Mouse (Mus musculus) c-Kit-positive CD71-negative TER-119-negative erythroid progenitor cells, embryonic 14.5 days (primary cell): Measurements from ENCODE around the gene Tln1.
"Not testable (repeated sequence)": the region's sequence is repeated elsewhere in the genome, so short reads cannot be mapped to it uniquely, and the experiment has no call there.

Source experiments
- DNase-seq: peaks from one replicate; pipeline ENCODE4 v3.0.0-alpha.2; 2013; ENCODE audit warnings: low read depth

The Tln1 gene

GRCm38 (mm10) chr4:43506074-43506473, 56.4 kb downstream of the Tln1 start:
- DNase-seq: no peak

- DNase-seq: no peak
These were observed 58.2 kb downstream of the Tln1 start for GRCm38 (mm10) chr4:43504269-43504668.

- DNase-seq: no peak
These were observed 59.0 kb downstream of the Tln1 start for GRCm38 (mm10) chr4:43503506-43503905.

- no peak for DNase-seq
These were observed 59.5 kb downstream of the Tln1 start for GRCm38 (mm10) chr4:43503041-43503440.

DNA sequence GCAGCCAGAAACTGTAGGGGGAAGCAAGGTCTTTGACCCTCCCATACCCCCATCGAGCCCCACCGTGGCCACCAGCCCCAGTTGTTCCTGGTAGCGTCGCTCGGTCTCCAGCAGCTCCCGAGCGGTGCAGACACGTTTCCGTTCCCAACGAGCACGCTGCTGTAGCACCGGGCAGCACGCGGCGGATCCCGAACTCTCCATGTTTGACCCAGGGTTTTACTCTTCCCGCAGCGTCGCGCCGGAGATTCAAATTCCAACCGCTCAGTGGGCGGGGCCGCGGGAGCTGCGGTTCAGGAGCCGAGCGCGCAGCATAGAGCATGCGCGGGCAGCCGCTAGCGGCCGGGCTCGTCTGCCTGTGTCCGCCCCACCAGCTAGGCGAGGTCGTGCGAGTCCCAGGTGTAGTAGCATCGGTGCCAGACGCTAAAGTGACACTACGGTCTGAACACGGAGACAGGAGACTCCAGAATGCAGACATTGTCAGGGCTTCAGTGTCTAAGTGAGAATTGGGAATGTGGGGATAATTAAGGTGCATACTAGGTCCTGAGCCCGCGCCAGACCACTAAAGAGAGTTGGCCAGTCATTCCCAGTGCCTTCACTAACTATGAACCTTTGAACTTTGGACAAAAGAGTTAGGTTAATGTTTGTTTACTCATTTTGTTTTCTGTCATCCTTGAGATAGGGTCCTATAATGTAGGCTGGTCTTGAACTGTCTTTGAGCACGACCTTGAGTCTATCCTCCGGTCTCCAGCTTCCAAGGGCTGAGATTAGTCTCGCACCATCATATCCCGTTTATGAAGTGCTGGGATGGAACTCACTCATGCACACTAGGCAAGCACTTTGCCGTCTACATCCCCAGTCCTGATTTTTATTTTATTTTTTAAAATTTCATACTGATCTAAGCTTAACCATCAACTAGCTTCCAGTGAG, 62.8 kb downstream of the Tln1 start, which contains the start of gene Arhgef39:
Arhgef39 (minus strand) TSS at position 289 of the 927 bp plus-strand sequence.
- DNase-seq: no peak

- no peak for DNase-seq
These were observed 63.5 kb downstream of the Tln1 start for GRCm38 (mm10) chr4:43498983-43499382.

DNA sequence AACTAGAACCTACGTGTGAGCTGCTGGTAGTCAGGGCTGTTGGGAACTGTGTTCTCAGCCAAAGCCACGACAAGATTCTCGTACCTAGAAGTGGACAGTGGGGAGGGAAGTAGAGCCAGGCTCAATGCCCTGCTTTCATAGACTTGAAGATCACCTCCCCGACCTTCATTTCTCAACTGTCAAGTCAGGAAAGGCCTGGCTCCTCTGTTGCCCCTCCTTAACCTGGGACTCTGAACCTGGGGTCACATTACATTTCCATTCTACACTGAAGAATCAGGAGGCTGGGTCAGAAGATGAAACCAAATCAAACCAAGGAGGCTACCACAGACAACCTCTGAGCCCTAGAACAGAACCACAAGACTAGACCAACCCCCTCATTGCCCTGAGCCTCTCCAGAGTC, 64.5 kb downstream of the Tln1 start:
- no peak for DNase-seq

- no peak for DNase-seq
These were observed 65.1 kb downstream of the Tln1 start for GRCm38 (mm10) chr4:43497405-43497804.

DNA sequence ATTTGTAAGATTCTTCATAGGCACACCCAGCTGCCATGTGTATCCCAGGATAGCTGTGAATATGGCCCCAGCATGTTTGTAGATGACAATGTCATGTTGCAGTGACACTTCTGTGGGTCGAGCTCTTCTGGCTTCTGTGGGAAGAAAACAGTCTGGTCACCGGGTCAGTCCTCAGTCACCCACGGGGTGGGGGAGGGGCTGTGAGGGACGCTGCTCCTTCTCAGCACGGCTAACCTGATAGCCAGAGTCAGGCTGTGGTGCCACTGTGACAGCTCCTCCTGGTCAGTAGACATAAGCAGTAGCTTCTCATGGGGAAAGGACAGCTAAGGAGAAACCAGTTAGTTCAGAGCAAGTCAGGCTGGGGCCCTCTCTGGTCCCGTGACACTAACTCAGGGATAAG, 65.9 kb downstream of the Tln1 start:
- DNase-seq: no peak

DNA sequence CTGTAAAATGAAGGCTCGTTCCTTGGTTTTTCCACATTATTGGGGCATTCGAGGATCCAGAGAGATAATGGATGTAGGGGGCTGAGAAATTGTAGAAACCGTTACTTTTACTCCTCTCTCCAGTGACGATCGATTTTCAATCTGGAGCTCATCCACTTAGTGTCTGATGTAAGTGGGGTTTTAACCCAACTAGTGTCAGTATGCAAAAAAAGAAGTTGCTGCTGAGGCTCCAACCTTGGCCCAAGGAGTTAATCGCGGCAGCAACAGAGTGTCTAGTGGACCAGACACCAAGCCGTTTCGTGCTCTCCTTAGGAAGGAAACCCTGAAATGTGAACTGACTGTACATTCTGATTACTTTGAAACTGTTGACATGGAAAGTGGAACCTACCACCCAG, 68.6 kb downstream of the Tln1 start:
- DNase-seq: no peak

- peak; percentile 93 for DNase-seq
These were observed 69.2 kb downstream of the Tln1 start for GRCm38 (mm10) chr4:43493186-43493845.

DNA sequence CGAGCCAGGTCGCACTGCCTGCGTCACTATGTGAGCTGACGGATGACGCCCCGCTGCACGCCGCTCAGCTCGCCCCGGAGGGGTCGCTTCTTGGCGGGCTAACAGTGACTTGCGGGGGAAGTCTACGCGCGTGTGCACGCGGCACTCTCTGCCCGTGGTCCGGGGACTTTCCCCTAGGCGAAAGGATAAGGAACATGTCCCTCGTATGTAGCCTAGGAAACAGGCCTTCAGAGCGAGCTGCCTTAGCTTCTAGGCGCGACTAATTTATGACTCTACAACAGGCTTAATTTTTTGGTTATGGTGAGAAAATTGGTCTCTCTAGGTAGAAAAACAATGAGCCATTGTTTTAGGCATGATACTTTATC, 69.7 kb downstream of the Tln1 start, which contains the start of gene Ccdc107:
Ccdc107 (plus strand) TSS at position 80 of the 365 bp plus-strand sequence.
- peak; percentile 84 for DNase-seq

- no peak for DNase-seq
These were observed 70.2 kb downstream of the Tln1 start for GRCm38 (mm10) chr4:43492101-43492820.

DNA sequence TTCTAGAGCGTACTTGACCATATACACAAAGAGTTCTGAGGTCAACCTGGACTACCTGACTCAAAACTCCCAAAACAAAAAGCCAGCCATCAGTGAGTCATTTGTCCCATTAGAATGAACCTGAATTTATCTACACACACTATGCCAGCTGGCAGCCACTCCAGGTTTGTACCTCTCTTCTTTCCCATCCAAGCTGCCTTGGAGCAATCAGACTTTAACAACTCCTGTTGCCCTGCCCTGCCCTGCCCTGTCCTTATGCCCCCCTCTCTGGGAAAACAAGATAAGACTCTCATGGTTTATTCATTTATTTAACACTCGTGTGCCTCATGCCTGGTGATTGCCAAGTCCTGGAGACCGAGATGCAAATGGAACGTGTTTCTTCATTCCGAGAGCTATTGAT, 71.7 kb downstream of the Tln1 start:
- DNase-seq: no peak

- no peak for DNase-seq
These were observed 72.9 kb downstream of the Tln1 start for GRCm38 (mm10) chr4:43489611-43490010.

GRCm38 (mm10) chr4:43485666-43486065, 76.8 kb downstream of the Tln1 start:
- not testable (repeated sequence) for DNase-seq

- no peak for DNase-seq
These were observed 78.9 kb downstream of the Tln1 start, which contains the start of gene Sit1 for GRCm38 (mm10) chr4:43483535-43484091. Gene Sit1 (minus strand): TSS chr4:43483734.

- DNase-seq: no peak
These were observed 79.9 kb downstream of the Tln1 start for GRCm38 (mm10) chr4:43482591-43482990.

DNA sequence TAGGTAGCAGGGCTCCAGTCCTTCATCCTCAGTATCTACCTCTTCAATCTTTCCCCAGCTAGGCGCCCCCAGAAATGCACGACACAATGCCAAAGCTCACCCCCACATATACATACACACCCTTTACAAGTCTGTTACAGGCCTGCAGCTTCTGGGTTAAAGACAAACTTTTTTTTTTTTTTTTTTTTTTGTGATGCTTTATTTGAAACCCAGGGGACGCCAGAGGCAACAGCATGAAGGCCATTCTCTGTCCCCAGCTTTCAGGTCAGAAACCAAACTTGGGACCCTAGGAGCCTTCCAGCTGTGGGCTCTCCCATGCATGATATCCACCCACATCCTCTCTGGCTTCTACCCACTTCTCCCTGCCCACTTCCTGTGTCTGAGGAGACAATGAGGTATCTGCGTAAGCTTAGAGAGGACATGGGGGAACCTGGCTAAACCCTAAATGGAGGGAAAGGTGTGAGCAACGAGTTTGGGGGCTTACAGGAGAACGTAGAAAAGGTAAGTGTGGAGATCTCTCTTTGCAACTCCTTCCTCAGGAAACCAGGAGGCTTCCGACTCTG, 80.5 kb downstream of the Tln1 start:
- DNase-seq: no peak
